Mouse (Mus musculus) cerebellum, adult 2 months (tissue): Measurements from ENCODE around the gene St8sia1.

Experiments used
- CTCF ChIP-seq: fragments of 200-500 bp; IDR thresholded peaks from 2 replicates; pipeline ENCODE4 v1.5.1; 2011; ENCODE audit warnings: low read depth, mild to moderate bottlenecking, control low read depth, low read length, moderate library complexity, borderline replicate concordance; ENCODE audit not compliant: insufficient read depth
- POLR2A ChIP-seq: fragments of 200-500 bp; IDR thresholded peaks from 2 replicates; pipeline ENCODE4 v1.6.1; 2011; ENCODE audit warnings: low read length, control low read depth, borderline replicate concordance; ENCODE audit not compliant: insufficient read depth

- TF ChIP-seq CTCF, result 0 out of 2 replicates have a peak, but pooled peaks have one; percentile 5
- no peak for TF ChIP-seq POLR2A
Observed at GRCm38 (mm10) chr6:142773566-142773965, 190.7 kb downstream of the St8sia1 start.
